Mouse (Mus musculus) small intestine, adult 2 months (tissue): ENCODE measurements around the gene Zfp523. TPM values are rescaled to one million over a fixed set of nuclear protein-coding genes. Genes with fewer than 3 reads are reported as not detected.
A peak's percentile ranks its signal among the peaks of the same experiment; 100 is the strongest.

Experiments used
- H3K27ac ChIP-seq: fragments of 200-500 bp; 2 replicates; pipeline ENCODE4 v1.5.1; 2012; ENCODE audit warnings: low read depth, low read length, control low read depth, inconsistent platforms; ENCODE audit not compliant: insufficient read depth
- H3K27me3 ChIP-seq: fragments of 200-500 bp; 2 replicates; pipeline ENCODE4 v1.6.1; 2012; ENCODE audit warnings: mild to moderate bottlenecking, moderate library complexity, low read length, inconsistent platforms; ENCODE audit not compliant: control insufficient read depth, insufficient read depth
- H3K36me3 ChIP-seq: fragments of 200-500 bp; 2 replicates; pipeline ENCODE4 v1.6.1; 2012; ENCODE audit warnings: mild to moderate bottlenecking, low read length, control low read depth, inconsistent platforms; ENCODE audit not compliant: control insufficient read depth, insufficient read depth
- H3K4me1 ChIP-seq: fragments of 200-500 bp; 2 replicates; pipeline ENCODE4 v1.6.1; 2012; ENCODE audit warnings: low read length, inconsistent platforms, mixed read lengths; ENCODE audit not compliant: control insufficient read depth, insufficient read depth, insufficient read length
- H3K4me3 ChIP-seq: fragments of 200-500 bp; 2 replicates; pipeline ENCODE4 v1.5.1; 2012; ENCODE audit warnings: low read depth, mild to moderate bottlenecking, control low read depth, inconsistent platforms, low read length, moderate library complexity
- CTCF ChIP-seq: fragments of 200-500 bp; IDR thresholded peaks from 2 replicates; pipeline ENCODE4 v1.5.1; 2012; ENCODE audit warnings: low read depth, mild to moderate bottlenecking, control low read depth, inconsistent platforms, low read length, moderate library complexity, mixed read lengths; ENCODE audit not compliant: insufficient replicate concordance, insufficient read length; ENCODE audit errors: extremely low read depth
- POLR2A ChIP-seq: fragments of 200-500 bp; IDR thresholded peaks from 2 replicates; pipeline ENCODE4 v1.6.1; 2012; ENCODE audit warnings: low read depth, mild to moderate bottlenecking, control low read depth, inconsistent platforms, low read length, moderate library complexity
- WGBS: fragments of 180-500 bp; shearing (Covaris S2); methylation state at CpG from one replicate; pipeline ENCODE4 v1.1.7; 2018; 5-methylcytosine and 5-hydroxymethylcytosine counted together
- polyA plus RNA-seq: library from polyadenylated mRNA; depleted of rRNA; stranded (reverse); fragments of >200 nt; gene quantifications from 2 replicates; pipeline ENCODE4 v1.2.3, GENCODE M21; 2012

Zfp523 gene
- polyA plus RNA-seq, 1 experiment = 39.8 TPM

DNA sequence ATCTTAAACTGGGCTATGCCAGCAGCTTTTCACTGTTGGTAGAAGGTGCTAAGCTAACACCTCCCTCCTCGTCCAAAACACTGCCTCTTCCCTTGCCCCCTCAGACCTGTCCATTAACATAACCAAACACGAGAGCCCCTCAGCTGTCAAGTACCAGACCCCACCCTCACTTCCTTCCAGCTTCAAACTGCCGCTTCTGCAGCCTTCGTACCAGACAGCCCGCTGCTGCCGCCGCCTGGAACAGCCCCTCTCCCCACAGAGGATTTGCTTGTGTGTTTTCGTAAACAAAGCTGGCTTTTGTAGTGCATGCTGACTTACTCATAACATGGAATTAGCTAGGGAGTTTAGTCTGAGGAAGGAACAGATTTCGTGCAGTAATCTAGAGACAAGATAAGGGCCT, 33.2 kb upstream of the Zfp523 start:
- 11% methylated on average over 9 of the region's 9 CpGs for WGBS
- Histone ChIP-seq H3K27me3 (peaks cover 39% of the 10 kb centered on the region), H3K4me1 (0 out of 2 replicates have a peak, but pooled peaks cover 4% of the 10 kb centered on the region), H3K4me3 (0 out of 2 replicates have a peak overlapping the region, but pooled peaks have one; percentile 3), H3K36me3 (no peaks in the 10 kb centered on the region), H3K27ac (no peak overlapping the region)
- no peak for TF ChIP-seq CTCF

DNA sequence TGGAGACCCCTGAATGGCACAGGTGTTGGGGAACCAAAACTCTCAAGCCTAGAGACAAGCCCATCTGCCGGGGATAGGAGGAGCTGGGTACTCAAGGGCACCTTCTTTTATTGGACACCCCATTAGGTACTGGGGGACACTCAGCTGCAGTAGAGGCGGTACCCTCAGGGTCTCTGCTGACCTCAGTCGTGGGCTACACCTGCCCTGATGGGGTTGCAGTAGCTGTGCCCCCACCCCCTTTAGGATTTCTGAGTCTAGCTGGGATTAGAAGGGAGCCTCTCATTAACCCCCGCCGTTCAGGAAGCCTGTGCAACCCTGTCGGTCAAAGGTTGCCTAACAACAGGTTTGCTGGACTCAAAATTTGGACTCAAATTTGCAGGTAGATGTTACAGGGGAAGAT, 32.7 kb upstream of the Zfp523 start:
- H3K27ac ChIP-seq = no peak overlapping the region
- peaks cover 39% of the 10 kb centered on the region for H3K27me3 ChIP-seq
- 0 out of 2 replicates have a peak, but pooled peaks cover 4% of the 10 kb centered on the region for H3K4me1 ChIP-seq
- no peak overlapping the region for H3K4me3 ChIP-seq
- H3K36me3 ChIP-seq = no peaks in the 10 kb centered on the region
- no peak for TF ChIP-seq CTCF
- no peak for TF ChIP-seq POLR2A
- 23% methylated on average over 6 of the region's 6 CpGs for WGBS

DNA sequence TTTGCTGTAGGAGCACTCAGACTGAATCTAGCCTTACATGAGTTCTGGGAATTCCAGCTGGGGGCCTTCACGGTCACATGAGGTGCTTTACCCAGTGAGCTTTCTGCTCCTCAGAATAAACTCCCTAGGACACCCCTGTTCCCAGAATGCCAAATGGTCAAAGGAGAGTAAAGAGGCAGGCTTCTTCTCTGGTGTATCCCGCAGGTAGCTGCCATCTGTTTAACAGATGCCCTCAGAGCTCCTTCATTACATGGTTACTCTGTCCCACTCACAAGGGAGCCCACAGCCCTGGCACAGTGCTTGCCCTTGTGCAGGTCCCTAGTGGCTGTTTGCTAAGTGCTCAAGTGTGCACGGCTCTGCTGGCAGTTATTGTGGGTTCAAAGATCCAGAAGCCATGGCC, 28.6 kb upstream of the Zfp523 start:
- no peaks in the 10 kb centered on the region for H3K36me3 ChIP-seq
- no peak overlapping the region for H3K27ac ChIP-seq
- H3K4me3 ChIP-seq = no peak overlapping the region
- 0 out of 2 replicates have a peak, but pooled peaks cover 2% of the 10 kb centered on the region for H3K4me1 ChIP-seq
- peaks cover 15% of the 10 kb centered on the region for H3K27me3 ChIP-seq
- 67% methylated on average over 3 of the region's 3 CpGs for whole genome bisulfite sequencing
- TF ChIP-seq POLR2A = no peak
- no peak for TF ChIP-seq CTCF

DNA sequence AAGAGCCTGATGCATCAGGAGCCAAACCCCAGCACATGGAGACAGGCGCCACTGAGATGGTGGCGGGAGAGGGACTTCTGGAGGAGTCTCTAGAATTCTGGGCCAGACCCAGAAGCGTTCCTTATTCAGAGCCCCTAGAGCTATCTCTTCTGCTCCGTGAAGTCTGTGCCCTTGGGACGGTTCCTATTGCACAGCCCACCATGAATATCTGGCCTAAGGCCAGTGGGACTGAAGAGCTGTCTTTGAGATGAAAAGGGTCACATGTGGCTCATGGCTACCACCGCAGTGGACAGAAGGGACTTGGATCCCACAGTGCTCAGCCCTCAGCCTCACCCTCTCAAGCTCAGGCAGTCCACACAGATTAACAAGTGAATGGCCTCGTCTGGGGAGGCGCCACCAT, 27.2 kb upstream of the Zfp523 start:
- TF ChIP-seq CTCF (no peak), POLR2A (no peak)
- no peak overlapping the region for H3K27ac ChIP-seq
- WGBS = 73% methylated on average over 8 of the region's 8 CpGs
- no peaks in the 10 kb centered on the region for H3K36me3 ChIP-seq
- no peak overlapping the region for H3K4me3 ChIP-seq
- H3K4me1 ChIP-seq = no peaks in the 10 kb centered on the region
- H3K27me3 ChIP-seq = peaks cover 2% of the 10 kb centered on the region; the same call in 1 of the 2 replicates

DNA sequence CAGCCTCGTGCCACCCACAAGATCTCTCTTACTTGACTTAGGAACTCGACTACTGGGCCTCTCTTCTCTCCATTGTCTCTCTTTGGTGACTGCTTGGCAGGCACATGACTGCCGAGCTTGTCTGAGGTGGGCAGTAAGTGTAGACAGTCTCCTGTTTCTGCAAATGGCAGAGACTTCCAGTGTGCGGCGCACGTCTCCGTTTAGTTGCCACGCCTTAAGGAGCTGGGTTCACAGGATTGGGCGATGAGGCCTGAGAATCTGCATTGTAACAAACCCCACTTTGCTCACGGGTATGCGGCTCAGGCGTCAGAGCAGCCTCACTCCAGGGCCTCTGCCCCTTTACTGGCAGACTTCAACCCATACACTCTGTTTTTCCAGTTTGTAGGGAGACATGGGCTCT, 26.5 kb upstream of the Zfp523 start:
- Histone ChIP-seq H3K4me3 (no peak overlapping the region), H3K36me3 (no peaks in the 10 kb centered on the region), H3K27me3 (no peaks in the 10 kb centered on the region), H3K27ac (no peak overlapping the region), H3K4me1 (no peaks in the 10 kb centered on the region)
- 75% methylated on average over 12 of the region's 12 CpGs for WGBS
- TF ChIP-seq CTCF (no peak), POLR2A (no peak)

DNA sequence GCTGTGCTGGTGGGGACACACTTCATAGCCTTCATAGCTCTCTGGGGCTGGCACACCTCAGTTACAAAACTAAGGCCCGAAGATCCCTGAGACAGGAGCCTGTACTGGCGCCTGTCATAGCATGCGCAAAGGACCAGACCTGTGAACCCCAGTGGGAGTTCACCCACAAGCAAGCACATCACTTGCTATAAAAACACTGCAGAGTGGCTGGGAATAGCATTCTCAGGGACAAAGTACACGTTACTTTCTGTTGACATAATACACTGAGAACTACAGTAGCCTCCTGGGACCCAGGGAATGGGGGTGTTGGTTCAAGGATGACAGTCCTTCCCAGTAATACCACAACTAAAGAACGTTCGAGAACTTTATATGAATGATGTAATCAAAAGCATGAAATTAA, 23.8 kb upstream of the Zfp523 start:
- no peaks in the 10 kb centered on the region for H3K27me3 ChIP-seq
- TF ChIP-seq POLR2A = no peak
- H3K36me3 ChIP-seq = no peaks in the 10 kb centered on the region
- H3K4me1 ChIP-seq = no peaks in the 10 kb centered on the region
- H3K4me3 ChIP-seq = no peak overlapping the region
- no peak overlapping the region for H3K27ac ChIP-seq
- 23% methylated on average over 6 of the region's 6 CpGs for WGBS

DNA sequence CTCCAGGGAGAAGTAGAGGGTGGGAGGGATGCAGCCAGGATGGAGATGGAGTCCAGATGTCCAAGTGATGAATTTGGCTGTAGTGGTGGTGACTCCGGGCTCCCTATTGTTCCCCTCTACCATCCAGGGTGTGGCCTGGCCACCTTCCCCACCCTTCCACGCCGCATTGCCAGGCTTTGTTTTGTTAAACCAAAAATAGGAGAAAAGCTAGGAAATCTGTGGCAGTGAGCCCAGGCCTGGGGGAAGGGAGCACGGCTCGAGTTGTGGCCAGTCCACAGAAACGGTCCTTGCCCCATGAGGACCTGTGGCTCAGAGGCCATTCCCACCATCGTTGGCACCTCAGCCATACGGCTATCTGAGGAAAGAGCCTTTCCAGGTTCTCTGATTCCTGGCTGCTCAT, 22.0 kb upstream of the Zfp523 start:
- no peaks in the 10 kb centered on the region for H3K4me1 ChIP-seq
- H3K27me3 ChIP-seq = no peaks in the 10 kb centered on the region
- 79% methylated on average over 8 of the region's 8 CpGs for WGBS
- TF ChIP-seq CTCF (no peak), POLR2A (no peak)
- H3K4me3 ChIP-seq = no peak overlapping the region
- no peaks in the 10 kb centered on the region for H3K36me3 ChIP-seq
- H3K27ac ChIP-seq = no peak overlapping the region

DNA sequence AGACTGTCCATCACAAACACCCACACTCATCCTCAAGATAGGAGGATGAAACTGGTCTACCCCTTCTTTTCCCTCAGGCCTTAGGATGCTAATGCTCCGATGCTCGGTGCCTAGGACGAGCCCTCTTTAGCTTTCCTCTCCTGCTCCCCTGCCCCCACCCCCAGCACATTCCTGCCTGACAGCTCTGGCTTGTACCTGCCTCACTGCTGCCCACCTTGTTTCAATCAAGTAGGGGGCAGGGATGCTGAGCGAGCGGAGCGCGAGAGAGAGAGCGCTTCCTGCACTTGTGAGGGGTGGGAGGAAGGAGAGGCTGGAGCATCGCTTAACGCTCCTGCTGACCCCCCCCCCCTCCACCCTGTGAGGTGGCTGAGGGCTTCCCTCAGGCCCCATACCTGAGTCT, 16.6 kb upstream of the Zfp523 start:
- no peak for TF ChIP-seq CTCF
- no peak for TF ChIP-seq POLR2A
- Histone ChIP-seq H3K27ac (no peak overlapping the region), H3K36me3 (no peaks in the 10 kb centered on the region), H3K4me1 (no peaks in the 10 kb centered on the region), H3K27me3 (no peaks in the 10 kb centered on the region), H3K4me3 (no peak overlapping the region)
- 63% methylated on average over 10 of the region's 10 CpGs for WGBS
